Mouse (Mus musculus): ENCODE data around the gene Srpk2.
"Not testable (repeated sequence)": the region's sequence is repeated elsewhere in the genome, so short reads cannot be mapped to it uniquely, and the experiment has no call there.

Gene Srpk2

DNA sequence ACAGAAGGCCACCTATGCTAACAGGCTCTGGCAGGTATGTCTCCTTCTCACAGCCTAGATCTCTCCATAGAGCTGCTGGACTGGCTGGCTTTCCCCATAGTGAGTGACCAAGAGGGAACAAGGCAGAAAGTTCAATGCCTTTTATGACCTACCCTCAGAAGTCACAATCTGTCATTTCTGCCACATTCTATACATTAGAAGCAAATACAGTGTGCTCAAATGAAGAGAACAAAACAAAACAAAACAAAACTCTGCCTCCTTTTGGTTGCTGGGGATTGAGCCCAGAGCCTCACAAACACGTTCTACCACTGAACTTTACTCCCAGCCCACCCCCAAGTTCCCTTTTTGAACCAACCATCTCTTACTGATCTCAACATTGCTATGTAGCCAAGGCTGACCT is at the start of gene Srpk2:
TSS of gene Srpk2 (minus strand) at position 101 of the 400 bp plus-strand sequence.
- no peak for DNase-seq (ENCODE audit: low spot score in 2 of 2)

- no peak for DNase-seq (ENCODE audit: low spot score in 2 of 2)
These were observed 37.5 kb upstream of the Srpk2 start for GRCm38 (mm10) chr5:23721956-23722355.

DNA sequence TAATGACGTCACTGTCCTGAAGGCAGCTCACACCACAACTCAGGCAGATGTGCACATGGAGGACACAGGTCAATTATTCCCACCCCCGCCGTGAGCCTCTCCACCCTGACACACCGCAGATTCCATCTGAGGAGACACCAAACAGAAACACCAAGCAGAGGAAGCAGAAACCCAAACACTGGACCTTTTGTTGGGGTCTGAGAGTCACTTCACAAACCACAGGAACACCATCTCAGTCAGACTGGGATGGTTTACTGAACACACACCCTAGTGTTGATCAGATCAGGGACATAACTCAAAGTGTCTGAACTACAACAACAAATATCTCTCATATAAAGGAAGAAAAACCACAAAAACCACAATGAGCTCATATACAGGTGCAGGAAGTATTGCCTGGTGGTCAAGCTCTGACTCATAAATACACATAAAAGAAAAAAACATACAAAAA is 34.5 kb upstream of the Srpk2 start:
- no peak for DNase-seq (ENCODE audit: low spot score in 2 of 2)

DNA sequence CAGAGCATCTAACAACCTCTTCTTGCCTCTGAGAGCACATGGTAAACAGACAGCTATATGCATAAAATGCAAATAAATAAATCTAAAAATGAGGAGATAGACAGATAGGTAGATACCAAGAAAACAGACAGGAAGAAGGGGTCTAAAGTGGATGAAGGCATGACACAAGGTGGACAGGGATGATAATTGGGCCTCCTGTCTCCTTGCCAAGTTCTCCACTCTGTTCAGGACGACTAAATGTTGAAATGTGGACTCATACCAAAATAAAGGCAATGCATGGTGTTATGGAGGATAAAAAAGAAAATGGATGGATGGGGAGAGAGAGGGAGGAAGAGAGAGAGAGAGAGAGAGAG is 33.7 kb upstream of the Srpk2 start:
- DNase-seq (ENCODE audit: low spot score in 2 of 2), result no peak

DNA sequence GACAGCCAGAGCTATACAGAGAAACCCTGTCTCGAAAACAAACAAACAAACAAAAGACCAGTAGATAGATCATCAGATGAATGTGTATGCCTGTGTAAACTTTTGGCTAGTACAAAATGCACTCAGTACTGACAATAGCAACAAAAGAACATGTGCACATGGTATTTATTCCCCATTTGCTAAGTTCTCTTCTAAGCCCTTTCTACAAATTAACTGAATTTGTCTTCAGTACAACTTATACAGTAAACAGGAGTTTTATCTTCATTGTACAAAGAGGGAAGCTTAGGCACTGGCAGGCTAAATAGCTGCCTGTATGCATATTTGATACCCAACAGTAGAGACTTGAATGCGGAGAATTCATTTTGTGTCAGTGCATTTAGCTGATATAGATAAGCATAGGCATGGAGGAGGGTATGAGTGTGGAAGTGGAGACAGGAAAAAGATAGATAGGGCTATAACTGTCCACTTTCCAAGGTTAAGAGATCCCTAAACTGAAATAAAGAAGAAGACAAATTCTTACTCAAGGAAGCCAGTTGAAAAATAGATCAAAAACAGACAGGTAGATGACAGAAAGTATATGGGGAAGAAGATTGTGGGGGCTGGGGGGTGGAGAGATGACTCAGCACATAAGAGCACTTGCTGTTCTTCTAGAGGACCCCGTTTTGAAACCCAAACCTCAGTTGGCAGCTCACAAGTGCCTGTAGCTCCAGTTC is 33.2 kb upstream of the Srpk2 start:
- no peak for DNase-seq (ENCODE audit: low spot score in 2 of 2)

DNA sequence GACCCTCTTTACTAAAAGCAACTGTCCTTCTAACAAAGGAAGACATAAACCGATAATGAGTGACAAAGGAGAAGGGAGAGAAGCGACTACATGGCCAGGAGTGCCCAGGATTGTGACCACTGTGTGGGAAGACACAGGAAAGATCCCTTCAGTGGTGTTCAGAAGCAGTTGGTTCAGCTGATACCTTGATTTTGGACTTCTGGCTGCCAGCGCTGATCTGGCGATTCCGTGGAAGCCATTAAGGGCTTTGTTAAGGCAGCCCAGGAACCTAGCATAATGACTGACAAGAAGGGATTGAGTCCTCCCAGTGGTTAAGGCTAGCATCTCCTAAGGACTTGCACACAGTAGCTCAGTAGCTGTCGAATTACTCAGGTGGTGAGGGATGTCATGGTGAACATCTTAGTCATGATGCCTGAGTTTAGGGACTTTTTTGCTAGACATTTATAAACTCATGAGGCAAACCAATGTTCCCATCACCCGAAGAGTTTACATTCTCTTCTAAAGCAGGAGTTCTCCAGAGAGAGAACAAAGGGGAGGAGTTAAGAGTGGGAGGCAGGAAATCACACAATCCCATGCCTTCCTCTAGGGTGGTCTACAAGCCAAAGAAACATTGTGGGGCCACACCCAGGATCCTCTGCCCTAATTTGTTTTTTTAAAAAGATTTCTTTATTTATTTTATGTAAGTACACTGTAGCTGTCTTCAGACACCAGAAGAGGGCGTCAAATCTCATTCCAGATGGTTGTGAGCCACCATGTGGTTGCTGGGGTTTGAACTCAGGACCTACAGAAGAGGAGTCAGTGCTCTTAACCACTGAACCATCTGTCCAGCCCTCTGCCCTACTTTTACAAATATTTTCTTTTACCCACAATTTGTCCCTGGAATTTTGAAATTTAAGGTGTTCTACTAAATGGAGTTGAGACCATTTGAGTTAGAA is 29.3 kb upstream of the Srpk2 start:
- DNase-seq (ENCODE audit: low spot score in 2 of 2), result no peak

- DNase-seq (ENCODE audit: low spot score in 2 of 2), result peak; percentile 76 to 77
These were observed 27.9 kb upstream of the Srpk2 start for GRCm38 (mm10) chr5:23712130-23713001.

- DNase-seq (ENCODE audit: low spot score in 2 of 2), result peak; percentile 44 to 54
These were observed 27.3 kb upstream of the Srpk2 start for GRCm38 (mm10) chr5:23711671-23712129.

DNA sequence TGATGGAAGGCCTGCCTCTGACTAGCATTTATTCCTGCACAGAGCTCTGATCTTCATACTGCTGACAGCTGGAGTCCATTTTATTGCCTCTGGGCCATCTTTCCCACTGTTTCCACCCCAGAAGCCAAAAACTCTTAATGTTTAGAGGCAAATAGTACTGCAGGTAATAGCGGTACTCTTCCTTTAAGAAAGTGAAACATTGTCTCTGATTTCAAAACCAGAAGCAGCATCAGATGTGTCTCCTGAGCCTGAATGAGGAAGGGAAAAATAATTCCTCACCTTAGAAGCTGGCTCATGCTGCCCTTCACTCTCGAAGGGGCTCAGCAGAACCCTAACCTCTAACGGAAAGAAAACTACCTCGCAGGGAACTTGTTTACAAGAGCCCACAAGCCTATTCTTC is 26.8 kb upstream of the Srpk2 start:
- no peak for DNase-seq (ENCODE audit: low spot score in 2 of 2)

- no peak for DNase-seq (ENCODE audit: low spot score in 2 of 2)
These were observed 25.2 kb upstream of the Srpk2 start for GRCm38 (mm10) chr5:23709661-23710060.

GRCm38 (mm10) chr5:23706601-23707597 is 22.5 kb upstream of the Srpk2 start:
- not testable (repeated sequence) for DNase-seq (ENCODE audit: low spot score in 2 of 2)

DNA sequence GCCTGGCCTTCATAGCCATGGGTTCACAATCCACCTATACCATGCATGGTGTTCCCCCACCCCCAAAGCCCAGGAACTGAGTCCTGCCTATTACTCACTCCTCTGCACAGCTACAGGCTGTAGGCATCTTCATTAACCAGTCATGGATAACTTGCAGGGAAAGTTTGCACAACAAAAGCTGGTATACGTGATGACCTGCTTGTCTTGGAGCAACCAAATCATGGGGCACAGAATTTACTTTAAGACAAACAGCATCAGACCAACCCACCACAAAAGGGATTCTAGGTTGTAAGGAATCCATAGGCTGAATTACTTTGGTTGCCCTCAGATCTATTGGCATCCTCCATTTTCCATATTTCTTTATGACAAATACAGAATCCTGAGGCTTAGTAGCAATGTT is 13.0 kb upstream of the Srpk2 start:
- no peak for DNase-seq (ENCODE audit: low spot score in 2 of 2)

- no peak for DNase-seq (ENCODE audit: low spot score in 2 of 2)
These were observed 986 bp downstream of the Srpk2 start for GRCm38 (mm10) chr5:23683431-23683830.

GRCm38 (mm10) chr5:23679006-23679405 is 5.4 kb downstream of the Srpk2 start:
- DNase-seq (ENCODE audit: low spot score in 2 of 2), result no peak

DNA sequence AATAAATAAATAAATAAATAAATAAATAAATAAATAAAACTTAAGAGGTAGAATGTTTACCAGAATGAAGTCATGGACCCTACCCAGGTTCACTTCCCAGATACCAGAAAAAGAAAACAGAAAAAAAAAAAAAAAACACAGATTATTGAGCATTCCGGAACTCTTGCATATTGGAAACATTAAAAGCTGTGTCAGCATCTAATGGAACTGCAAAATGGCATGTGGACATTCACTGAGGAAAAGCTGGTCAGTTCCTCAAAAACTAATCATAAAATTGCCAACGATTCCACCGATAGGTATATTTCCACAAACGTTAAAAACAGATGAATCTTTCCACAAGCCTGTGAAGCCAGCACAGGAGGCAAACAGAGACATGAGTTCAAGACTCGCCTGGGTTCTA is 6.5 kb downstream of the Srpk2 start:
- no peak for DNase-seq (ENCODE audit: low spot score in 2 of 2)

DNA sequence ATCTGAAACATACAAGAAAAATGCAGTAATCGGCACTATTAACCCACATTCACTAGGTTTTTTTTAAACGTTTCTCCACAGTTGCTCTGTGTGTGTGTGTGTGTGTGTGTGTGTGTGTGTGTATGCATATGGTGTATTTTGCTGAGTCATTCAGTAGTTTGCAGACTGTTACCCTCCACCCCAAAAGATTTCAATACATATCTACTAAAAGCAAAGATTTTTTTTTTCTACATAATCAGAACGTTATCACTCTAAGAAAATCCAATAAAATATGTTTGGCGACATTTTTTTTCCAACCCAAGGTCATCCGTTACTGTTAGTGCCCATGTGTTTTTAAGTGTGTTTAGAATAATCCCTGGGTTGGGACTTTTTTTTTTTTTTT is 7.4 kb downstream of the Srpk2 start:
- DNase-seq (ENCODE audit: low spot score in 2 of 2), result no peak

- peak in 1 of 2 experiments; percentile 63 for DNase-seq (ENCODE audit: low spot score in 2 of 2)
These were observed 8.0 kb downstream of the Srpk2 start for GRCm38 (mm10) chr5:23676156-23677071.

DNA sequence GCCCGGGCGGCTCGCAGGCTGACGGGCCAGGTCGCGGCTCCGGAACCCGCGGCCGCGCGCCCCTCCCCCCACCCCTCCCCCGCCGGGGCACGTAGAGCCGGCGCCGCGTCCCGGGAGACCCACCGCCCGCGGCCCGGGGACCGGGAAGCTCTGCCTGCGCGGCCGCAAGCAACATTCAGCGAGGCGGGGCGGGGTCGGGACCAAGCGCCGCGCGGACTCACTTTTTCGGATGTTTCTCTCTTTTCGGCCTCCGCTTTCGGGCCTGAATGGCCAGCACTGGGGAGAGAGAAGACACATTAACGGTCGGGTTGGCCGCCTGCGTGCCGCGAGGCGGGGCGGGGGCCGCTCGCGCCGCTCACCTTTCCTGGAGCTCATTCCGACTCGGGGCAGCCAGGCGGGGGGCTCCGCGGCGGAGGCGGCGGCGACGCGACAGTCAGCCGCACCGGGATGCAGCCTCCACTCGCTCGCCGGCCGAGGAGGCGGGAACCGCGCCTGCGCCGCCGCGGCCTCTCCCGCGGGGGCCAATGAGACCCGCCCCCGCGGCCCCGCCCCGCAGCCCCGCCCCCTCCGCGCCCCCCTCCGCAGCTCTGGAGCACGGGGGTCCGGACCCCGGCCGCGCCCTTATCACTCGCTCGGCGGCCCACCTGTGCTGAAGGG is 8.8 kb downstream of the Srpk2 start:
- peak; percentile 80 to 85 for DNase-seq (ENCODE audit: low spot score in 2 of 2)
